10 mouse cellular contexts compared by ENCODE assay signal in genomic region chr2:27209816-27210215, GRCm38 (mm10). TPM values are rescaled to one million over a fixed set of nuclear protein-coding genes. Genes with fewer than 3 reads are reported as not detected.
DNase-seq lines count a peak whose midpoint lies in the region; ATAC-seq and TF ChIP-seq lines count a peak whose summit lies in the region.
"Had no signal": no experiment of that assay in that cellular context is flagged by ENCODE, and none has a peak within 500 bp of the region (broad histone marks: within the 10 kb centered on the region; RNA-seq: fewer than 3 reads in every experiment).

No protein-coding gene starts in this region.

- H3K4me1 ChIP-seq in forebrain, embryonic 10.5 days, result peaks cover 7% of the 10 kb centered on the region; the same call in 1 of the 2 replicates
- no peaks in the 10 kb centered on the region for H3K4me1 ChIP-seq in forebrain, embryonic 12.5 days
- H3K4me1 ChIP-seq in heart, embryonic 15.5 days (replicated peaks), result peaks cover 80% of the 10 kb centered on the region
- peaks cover 56% of the 10 kb centered on the region for H3K4me1 ChIP-seq in liver, adult 2 months (ENCODE audit: control insufficient read depth, insufficient read depth, low read length)
- H3K4me1 ChIP-seq in neural tube, embryonic 15.5 days, result peaks cover 8% of the 10 kb centered on the region; the same call in 1 of the 2 replicates
- peaks cover 5% of the 10 kb centered on the region; the same call in 1 of the 2 replicates for H3K4me1 ChIP-seq in midbrain, embryonic 13.5 days (replicated peaks)
- H3K4me1 ChIP-seq: midbrain, embryonic 12.5 days had no signal

- no peak for TF ChIP-seq POLR2A in brain, embryonic 14.5 days (IDR thresholded peaks at IDR 0.05; ENCODE audit: borderline replicate concordance, extremely low read depth, insufficient read depth, insufficient read length, poor library complexity, severe bottlenecking)
- no peak for TF ChIP-seq POLR2A in liver, adult 2 months (IDR thresholded peaks at IDR 0.05; ENCODE audit: extremely low read depth, insufficient read depth, low read length)

- no peaks in the 10 kb centered on the region for H3K27me3 ChIP-seq in forebrain, embryonic 10.5 days (ENCODE audit: poor library complexity, severe bottlenecking)
- no peaks in the 10 kb centered on the region for H3K27me3 ChIP-seq in forebrain, embryonic 12.5 days
- H3K27me3 ChIP-seq in heart, embryonic 15.5 days, result no peaks in the 10 kb centered on the region
- H3K27me3 ChIP-seq in liver, adult 2 months (ENCODE audit: control insufficient read depth, insufficient read depth, low read length), result no peaks in the 10 kb centered on the region
- no peaks in the 10 kb centered on the region for H3K27me3 ChIP-seq in neural tube, embryonic 15.5 days (replicated peaks)
- H3K27me3 ChIP-seq in midbrain, embryonic 13.5 days, result no peaks in the 10 kb centered on the region
- H3K27me3 ChIP-seq: embryonic facial prominence, embryonic 12.5 days; midbrain, embryonic 12.5 days had no signal

- 65% methylated on average over 5 of the region's 5 CpGs for WGBS in forebrain, embryonic 10.5 days
- WGBS in forebrain, embryonic 12.5 days, result 81% methylated on average over 5 of the region's 5 CpGs
- 4% methylated on average over 5 of the region's 5 CpGs for WGBS in heart, embryonic 15.5 days
- WGBS in liver, adult 2 months, result 46% methylated on average over 5 of the region's 5 CpGs
- WGBS in neural tube, embryonic 15.5 days, result 46% methylated on average over 5 of the region's 5 CpGs
- WGBS in midbrain, embryonic 13.5 days, result 68% methylated on average over 5 of the region's 5 CpGs

- H3K9ac ChIP-seq in forebrain, embryonic 12.5 days, result no peak overlapping the region
- H3K9ac ChIP-seq in heart, embryonic 15.5 days, result no peak overlapping the region
- no peak overlapping the region for H3K9ac ChIP-seq in liver, adult 2 months (ENCODE audit: low read depth, low read length)
- no peak overlapping the region for H3K9ac ChIP-seq in neural tube, embryonic 15.5 days (replicated peaks)
- H3K9ac ChIP-seq in midbrain, embryonic 13.5 days (replicated peaks), result no peak overlapping the region
- H3K9ac ChIP-seq: embryonic facial prominence, embryonic 12.5 days; midbrain, embryonic 12.5 days had no signal

- DNase-seq in forebrain, embryonic 10.5 days (ENCODE audit: extremely low spot score, low spot score), result no peak
- DNase-seq in brain, embryonic 14.5 days (ENCODE audit: low read depth), result peak; percentile 14
- DNase-seq in liver, adult 2 months (ENCODE audit: extremely low read depth, low read depth, low spot score), result no peak
- DNase-seq in right cerebral cortex, adult 18-20 months, result no peak

- no peaks in the 10 kb centered on the region for H3K36me3 ChIP-seq in forebrain, embryonic 10.5 days (replicated peaks)
- no peaks in the 10 kb centered on the region for H3K36me3 ChIP-seq in forebrain, embryonic 12.5 days (replicated peaks)
- no peaks in the 10 kb centered on the region for H3K36me3 ChIP-seq in heart, embryonic 15.5 days
- peaks cover 20% of the 10 kb centered on the region for H3K36me3 ChIP-seq in liver, adult 2 months (ENCODE audit: control insufficient read depth, insufficient read depth, low read length)
- H3K36me3 ChIP-seq in neural tube, embryonic 15.5 days, result no peaks in the 10 kb centered on the region
- no peaks in the 10 kb centered on the region for H3K36me3 ChIP-seq in midbrain, embryonic 13.5 days
- H3K36me3 ChIP-seq: midbrain, embryonic 12.5 days had no signal

- H3K4me3 ChIP-seq in forebrain, embryonic 10.5 days, result no peak overlapping the region
- no peak overlapping the region for H3K4me3 ChIP-seq in forebrain, embryonic 12.5 days (replicated peaks)
- no peak overlapping the region for H3K4me3 ChIP-seq in heart, embryonic 15.5 days
- no peak overlapping the region for H3K4me3 ChIP-seq in liver, adult 2 months (ENCODE audit: insufficient read depth, low read depth, low read length)
- no peak overlapping the region for H3K4me3 ChIP-seq in neural tube, embryonic 15.5 days (replicated peaks)
- no peak overlapping the region for H3K4me3 ChIP-seq in midbrain, embryonic 13.5 days (replicated peaks)
- H3K4me3 ChIP-seq: embryonic facial prominence, embryonic 12.5 days; midbrain, embryonic 12.5 days had no signal

- TF ChIP-seq CTCF in brain, embryonic 14.5 days (IDR thresholded peaks at IDR 0.05; ENCODE audit: borderline replicate concordance, extremely low read depth, insufficient read depth, insufficient read length), result no peak
- TF ChIP-seq CTCF in liver, adult 2 months (IDR thresholded peaks at IDR 0.05; ENCODE audit: low read depth, low read length), result no peak

- no peak for ATAC-seq in forebrain, embryonic 12.5 days (ENCODE audit: low FRiP score)
- ATAC-seq in heart, embryonic 15.5 days (replicated peaks; ENCODE audit: insufficient number of reproducible peaks, insufficient read depth, low FRiP score, low read depth), result peak; percentile 70
- no peak for ATAC-seq in neural tube, embryonic 15.5 days (ENCODE audit: low FRiP score)
- no peak for ATAC-seq in midbrain, embryonic 13.5 days

- no peaks in the 10 kb centered on the region for H3K9me3 ChIP-seq in forebrain, embryonic 10.5 days
- H3K9me3 ChIP-seq in forebrain, embryonic 12.5 days, result no peaks in the 10 kb centered on the region
- H3K9me3 ChIP-seq in heart, embryonic 15.5 days (replicated peaks), result no peaks in the 10 kb centered on the region
- H3K9me3 ChIP-seq in neural tube, embryonic 15.5 days (replicated peaks), result no peaks in the 10 kb centered on the region
- H3K9me3 ChIP-seq in midbrain, embryonic 13.5 days, result no peaks in the 10 kb centered on the region
- H3K9me3 ChIP-seq: embryonic facial prominence, embryonic 12.5 days; midbrain, embryonic 12.5 days had no signal

- no peaks in the 10 kb centered on the region for H3K79me2 ChIP-seq in liver, adult 2 months (ENCODE audit: control insufficient read depth, insufficient read depth, low read length)

- peak overlapping the region; percentile 12; the same call in 1 of the 2 replicates for H3K27ac ChIP-seq in forebrain, embryonic 10.5 days
- no peak overlapping the region for H3K27ac ChIP-seq in forebrain, embryonic 12.5 days
- peak overlapping the region; percentile 84 for H3K27ac ChIP-seq in heart, embryonic 15.5 days
- H3K27ac ChIP-seq in liver, adult 2 months (replicated peaks; ENCODE audit: insufficient read depth, low read depth, low read length), result 0 out of 2 replicates have a peak overlapping the region, but pooled peaks have one; percentile 18
- H3K27ac ChIP-seq in neural tube, embryonic 15.5 days (replicated peaks), result no peak overlapping the region
- H3K27ac ChIP-seq in midbrain, embryonic 13.5 days, result no peak overlapping the region
- H3K27ac ChIP-seq: embryonic facial prominence, embryonic 12.5 days; midbrain, embryonic 12.5 days had no signal

- no peak overlapping the region for H3K4me2 ChIP-seq in forebrain, embryonic 12.5 days
- H3K4me2 ChIP-seq in heart, embryonic 15.5 days, result peak overlapping the region; percentile 12
- no peak overlapping the region for H3K4me2 ChIP-seq in neural tube, embryonic 15.5 days
- H3K4me2 ChIP-seq in midbrain, embryonic 13.5 days (replicated peaks), result no peak overlapping the region
- H3K4me2 ChIP-seq: embryonic facial prominence, embryonic 12.5 days; midbrain, embryonic 12.5 days had no signal

RNA-seq across cellular contexts. Expression of gene Sardh, which starts 38.3 kb away (rescaled TPM):
- polyA plus RNA-seq in forebrain, embryonic 10.5 days (2016; fragmentation: Nextera tagmentation; extraction: Ambion mirVana), result 1.8 TPM in 2 replicates
- polyA plus RNA-seq in forebrain, embryonic 12.5 days (2016; fragmentation: Nextera tagmentation; extraction: Ambion mirVana), result 2.6 and 5.8 TPM in 2 replicates
- 2.8 and 4.7 TPM in 2 replicates for polyA plus RNA-seq in brain, embryonic 14.5 days (2012; rRNA removed)
- polyA plus RNA-seq in heart, embryonic 15.5 days (2015; fragmentation: Nextera tagmentation; extraction: Ambion mirVana), result 18.7 and 21.4 TPM in 2 replicates
- 382 and 424 TPM in 2 replicates for total RNA-seq in liver, adult 2 months (2014; rRNA removed)
- 768 and 871 TPM in 2 replicates for polyA plus RNA-seq in liver, adult 2 months (2012; rRNA removed)
- 5.9 and 8.0 TPM in 2 replicates for polyA plus RNA-seq in neural tube, embryonic 15.5 days (2015; fragmentation: Nextera tagmentation; extraction: Ambion mirVana)
- polyA plus RNA-seq in midbrain, embryonic 13.5 days (2015; fragmentation: Nextera tagmentation; extraction: Ambion mirVana), result 2.6 and 3.7 TPM in 2 replicates

RNA-seq across cellular contexts. Expression of gene Dbh, which starts 44.8 kb away (rescaled TPM):
- not detected in 2 replicates for polyA plus RNA-seq in forebrain, embryonic 10.5 days (2016; fragmentation: Nextera tagmentation; extraction: Ambion mirVana)
- not detected in 2 replicates for polyA plus RNA-seq in forebrain, embryonic 12.5 days (2016; fragmentation: Nextera tagmentation; extraction: Ambion mirVana)
- 0.88 and 2.7 TPM in 2 replicates for polyA plus RNA-seq in brain, embryonic 14.5 days (2012; rRNA removed)
- polyA plus RNA-seq in heart, embryonic 15.5 days (2015; fragmentation: Nextera tagmentation; extraction: Ambion mirVana), result 0.60 and 6.5 TPM in 2 replicates
- total RNA-seq in liver, adult 2 months (2014; rRNA removed), result under 0.01 and 0.20 TPM in 2 replicates
- not detected in 2 replicates for polyA plus RNA-seq in liver, adult 2 months (2012; rRNA removed)
- polyA plus RNA-seq in neural tube, embryonic 15.5 days (2015; fragmentation: Nextera tagmentation; extraction: Ambion mirVana), result 0.29 and 0.37 TPM in 2 replicates
- 0.19 and 0.82 TPM in 2 replicates for polyA plus RNA-seq in midbrain, embryonic 13.5 days (2015; fragmentation: Nextera tagmentation; extraction: Ambion mirVana)

Comparison
In these comparisons a context has a peak if more than half of its experiments do, and no peak if none do; other contexts are left out.
1. H3K27ac ChIP-seq: peak in forebrain, embryonic 10.5 days (single experiment), heart, embryonic 15.5 days (single experiment) and liver, adult 2 months (single experiment); none in forebrain, embryonic 12.5 days (single experiment), neural tube, embryonic 15.5 days (single experiment) and midbrain, embryonic 13.5 days (single experiment).
2. RNA of gene Sardh, which starts 38.3 kb away (polyA plus RNA-seq): 768 to 871 TPM in liver, adult 2 months; 18.7 to 21.4 TPM in heart, embryonic 15.5 days, 5.9 to 8.0 TPM in neural tube, embryonic 15.5 days, 2.8 to 4.7 TPM in brain, embryonic 14.5 days, 2.6 to 3.7 TPM in midbrain, embryonic 13.5 days, 2.6 to 5.8 TPM in forebrain, embryonic 12.5 days and 1.8 TPM in forebrain, embryonic 10.5 days; every median in the first group is over 10 times any median in the second.